Mouse (Mus musculus) urinary bladder, adult 2 months (tissue): ENCODE data around the gene Chrm3. TPM values are rescaled to one million over a fixed set of nuclear protein-coding genes. Genes with fewer than 3 reads are reported as not detected.
A peak's percentile ranks its signal among the peaks of the same experiment; 100 is the strongest.
"Not testable (repeated sequence)": the region's sequence is repeated elsewhere in the genome, so short reads cannot be mapped to it uniquely, and the experiment has no call there.

Source experiments
- DNase-seq: peaks from one replicate; pipeline ENCODE4 v3.0.0; 2022; ENCODE audit warnings: low spot score
- polyA plus RNA-seq: library from polyadenylated mRNA; depleted of rRNA; stranded (reverse); fragments of >200 nt; gene quantifications from 2 replicates; pipeline ENCODE4 v1.2.3, GENCODE M21; 2012; rRNA removed

Chrm3 gene
- 18.8 and 25.5 TPM in 2 replicates for polyA plus RNA-seq

DNA sequence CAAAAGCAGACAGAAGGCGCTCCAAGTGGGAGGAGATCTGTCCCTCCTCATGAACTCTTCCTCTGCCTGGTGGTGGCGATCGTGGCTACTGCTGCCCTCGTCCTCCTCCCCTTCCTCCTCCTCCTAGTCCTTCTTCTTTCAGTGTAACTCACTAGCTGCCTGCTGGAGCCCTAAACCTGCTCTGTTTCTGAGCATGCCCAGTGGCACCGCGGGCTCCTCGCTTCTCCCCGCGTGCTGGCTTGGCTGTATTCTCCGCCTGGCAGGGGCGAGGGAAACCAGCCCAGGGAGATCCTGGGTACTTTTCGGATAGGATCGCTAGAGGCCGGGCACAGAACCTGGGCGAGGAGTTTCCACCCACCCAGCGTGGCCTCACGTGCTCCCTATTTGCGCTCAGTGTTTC is at the start of gene Chrm3:
Gene Chrm3 (minus strand): TSS at position 71 of the 400 bp plus-strand sequence.
- DNase-seq = peak; percentile 30

DNA sequence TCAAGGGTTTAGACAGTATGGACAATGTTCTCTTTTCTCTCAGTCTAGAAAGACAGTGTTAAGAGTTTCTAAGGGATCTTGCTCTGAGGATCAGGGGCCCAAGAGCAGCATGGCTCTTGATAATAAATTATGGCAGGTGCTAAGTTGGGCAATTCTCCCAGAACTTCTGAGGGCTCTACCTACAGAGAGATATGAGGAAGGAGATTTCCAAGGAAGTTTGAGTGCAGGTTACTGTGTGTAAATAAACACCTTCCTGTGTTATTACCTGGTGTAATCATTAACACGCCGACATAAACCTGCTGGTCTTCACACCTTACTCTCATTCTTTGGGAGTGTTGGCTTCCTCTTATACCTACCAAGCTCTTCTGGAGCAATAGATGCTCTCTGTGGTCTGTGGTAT is 33.7 kb upstream of the Chrm3 start:
- no peak for DNase-seq

DNA sequence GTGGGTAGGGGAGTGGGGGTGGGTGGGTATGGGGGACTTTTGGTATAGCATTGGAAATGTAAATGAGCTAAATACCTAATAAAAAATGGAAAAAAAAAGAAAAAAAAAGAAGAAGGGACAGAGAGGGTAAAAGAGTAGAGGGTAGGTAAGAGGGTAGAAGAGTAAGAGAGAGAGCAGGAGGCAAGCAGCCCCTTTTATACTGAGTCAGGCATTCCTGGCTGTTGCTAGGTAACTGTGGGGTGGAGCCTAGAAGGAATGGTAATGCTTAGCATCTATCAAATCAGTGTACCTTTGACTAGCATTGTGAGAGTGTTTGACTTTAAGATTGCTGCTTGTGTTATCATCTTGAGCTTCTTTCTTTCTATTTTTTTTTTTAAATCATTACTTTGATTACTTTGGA is 14.8 kb upstream of the Chrm3 start:
- DNase-seq = not testable (repeated sequence)

DNA sequence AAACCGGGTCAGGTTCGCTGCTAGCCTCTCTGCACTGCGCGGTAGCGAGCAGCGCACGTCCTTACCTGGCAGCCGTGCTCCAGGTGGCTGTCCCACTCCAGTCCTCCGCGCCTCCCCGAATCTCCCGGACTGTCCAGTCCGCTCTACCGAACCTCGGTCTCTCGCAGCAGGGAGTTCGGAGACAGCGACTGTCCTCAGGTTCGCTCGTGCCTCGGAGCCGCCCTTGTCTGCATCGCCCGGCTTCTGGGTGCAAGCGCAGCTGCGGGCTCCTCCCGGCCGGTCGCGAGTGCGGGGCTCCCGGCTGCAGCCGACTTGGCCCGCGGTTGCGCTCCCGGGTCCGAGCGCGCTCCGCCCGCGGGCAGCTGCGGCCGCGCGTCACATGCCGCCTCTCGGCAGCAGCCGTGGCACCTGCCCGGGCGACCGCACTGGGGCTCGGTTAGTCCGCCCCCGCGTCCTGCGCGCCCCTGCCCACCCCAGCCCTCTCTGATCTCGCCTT is 400 bp downstream of the Chrm3 start:
- DNase-seq = no peak

DNA sequence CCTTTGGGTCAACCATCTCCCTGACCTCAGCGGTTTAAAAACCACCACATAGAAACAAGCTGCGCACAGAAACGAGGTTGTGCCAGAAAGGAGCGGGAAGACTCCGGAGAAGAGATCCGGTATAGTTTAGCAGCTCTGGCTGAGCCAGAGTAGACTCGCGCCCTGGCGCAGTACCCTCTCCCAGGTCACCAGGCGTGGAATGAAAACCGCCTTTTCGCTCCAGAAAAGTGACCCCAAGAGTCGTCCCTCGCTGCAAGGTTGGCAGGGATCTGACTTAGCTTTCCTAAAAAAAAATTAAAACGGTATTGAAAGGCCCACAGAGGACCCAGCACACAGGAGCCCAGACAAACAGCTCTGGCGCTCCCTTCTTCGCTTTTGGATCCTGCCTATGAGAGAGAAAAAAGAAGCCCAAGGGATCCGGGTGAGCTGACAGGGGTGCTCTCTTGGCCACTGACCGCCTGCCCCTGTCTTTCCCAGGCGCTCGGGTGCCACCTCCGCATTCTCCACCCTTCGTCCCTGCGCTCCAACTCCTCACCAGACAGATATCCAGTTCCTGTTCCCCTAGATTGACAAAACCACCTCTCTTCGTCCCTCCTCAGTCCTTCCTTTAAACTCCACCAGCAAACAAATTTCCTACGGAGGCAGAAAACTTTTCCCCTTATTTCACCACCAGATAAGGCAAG is 990 bp downstream of the Chrm3 start:
- no peak for DNase-seq

DNA sequence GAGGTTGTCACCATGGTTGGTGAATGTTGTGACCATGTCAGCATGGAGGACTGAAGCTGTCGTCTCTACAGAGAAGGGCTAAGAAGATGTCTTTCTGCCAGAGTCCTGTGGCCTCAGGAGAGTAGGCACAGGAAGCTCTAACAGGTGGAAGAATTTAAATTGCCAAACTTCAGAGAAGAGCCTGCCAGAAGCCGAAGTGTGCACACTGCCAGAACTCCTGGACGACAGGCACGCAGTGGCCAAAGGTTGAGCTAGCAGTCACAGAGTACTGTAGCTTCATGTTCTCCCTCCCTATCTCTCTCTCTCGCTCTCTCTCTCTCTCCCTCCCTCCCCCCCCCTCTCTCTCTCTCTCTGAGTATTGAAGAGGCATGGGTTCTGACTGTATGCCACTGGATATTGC is 4.9 kb downstream of the Chrm3 start:
- DNase-seq = no peak

DNA sequence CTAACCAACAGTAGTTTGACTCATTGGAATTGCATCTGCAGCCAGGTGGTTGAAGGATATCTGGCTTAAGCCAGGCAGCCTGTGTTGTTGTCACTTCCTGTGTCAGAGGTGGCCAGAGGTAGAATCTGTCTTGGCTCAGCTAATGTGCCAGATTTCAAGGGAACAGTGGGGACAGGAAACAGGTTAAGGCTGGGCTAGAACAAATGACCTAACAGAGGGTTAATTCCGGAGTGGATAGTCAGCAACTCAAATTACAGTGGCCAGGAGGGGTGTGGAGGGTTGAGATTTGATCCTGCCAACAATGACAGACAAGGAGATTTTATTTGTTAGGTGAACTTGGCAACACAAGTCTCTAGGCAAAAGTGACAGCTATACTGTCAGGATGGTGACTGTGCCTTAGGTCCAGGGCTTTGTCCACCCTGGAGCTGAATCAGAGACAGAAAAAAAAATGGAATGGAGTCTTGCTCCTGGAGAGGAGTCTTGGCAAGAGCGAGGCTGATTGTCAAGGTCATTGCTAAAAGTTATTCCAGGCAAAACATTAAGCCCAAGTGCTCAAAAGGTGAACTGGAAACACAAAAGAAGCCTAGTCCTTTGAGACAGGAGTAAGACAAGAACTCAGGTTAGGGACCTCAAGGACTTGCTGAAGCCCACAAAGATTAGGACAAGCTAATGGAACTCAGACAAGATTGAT is 5.6 kb downstream of the Chrm3 start:
- no peak for DNase-seq

DNA sequence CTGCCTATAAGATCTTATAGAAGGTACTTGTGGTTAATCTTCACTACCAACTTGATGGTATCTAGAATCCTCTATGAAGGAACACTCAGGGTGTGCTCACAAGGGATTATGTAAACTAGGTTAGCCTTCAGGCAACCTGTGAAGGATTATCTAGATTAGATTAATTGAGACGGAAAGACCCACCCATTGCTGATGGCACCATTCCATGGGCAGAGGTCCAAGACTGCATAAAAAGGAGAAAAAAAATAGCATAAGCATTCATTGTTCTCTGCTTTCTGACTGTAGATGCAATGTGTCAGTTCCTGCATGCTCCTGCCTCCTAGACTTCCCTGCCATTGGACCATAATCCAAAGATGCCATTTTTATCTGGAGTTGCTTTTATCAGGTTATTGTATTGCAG is 8.5 kb downstream of the Chrm3 start:
- no peak for DNase-seq

DNA sequence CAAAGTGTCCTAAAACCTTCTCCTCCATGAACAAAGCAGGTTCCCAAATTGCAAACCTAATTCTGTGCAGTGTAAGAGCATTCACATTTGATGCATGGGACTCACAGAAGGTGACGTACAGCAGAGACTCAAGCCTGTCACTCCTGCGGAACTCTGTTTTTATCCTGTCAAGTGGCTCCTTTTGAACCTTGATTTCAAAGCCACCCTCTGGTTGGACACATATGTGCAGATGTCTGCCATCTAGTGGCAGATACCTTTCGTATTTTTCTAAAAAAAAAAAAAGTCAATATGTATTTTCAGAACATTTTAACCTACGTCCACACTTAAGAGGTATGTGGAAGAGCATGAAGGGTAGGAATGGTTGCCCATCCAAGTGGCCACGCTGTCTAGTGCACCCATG is 16.3 kb downstream of the Chrm3 start:
- DNase-seq = no peak

DNA sequence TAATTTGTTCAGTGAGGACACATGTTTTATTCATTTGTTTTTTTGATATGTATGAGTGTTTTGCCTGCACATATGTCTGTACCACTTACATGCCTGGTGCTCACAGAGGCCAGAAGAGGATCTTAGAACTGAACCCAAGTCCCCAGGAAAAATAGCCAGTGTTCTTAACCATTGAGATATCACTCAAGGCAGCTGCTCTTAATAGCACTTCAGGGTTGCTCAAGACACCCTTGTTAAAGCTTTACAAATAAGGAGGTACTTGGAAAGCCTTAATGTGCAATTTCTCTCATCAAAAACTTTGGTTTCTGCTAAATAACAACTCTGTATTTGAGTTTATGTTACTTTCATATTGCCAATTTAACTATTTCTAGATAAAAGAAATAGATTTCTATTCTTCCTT is 25.1 kb downstream of the Chrm3 start:
- DNase-seq = no peak

DNA sequence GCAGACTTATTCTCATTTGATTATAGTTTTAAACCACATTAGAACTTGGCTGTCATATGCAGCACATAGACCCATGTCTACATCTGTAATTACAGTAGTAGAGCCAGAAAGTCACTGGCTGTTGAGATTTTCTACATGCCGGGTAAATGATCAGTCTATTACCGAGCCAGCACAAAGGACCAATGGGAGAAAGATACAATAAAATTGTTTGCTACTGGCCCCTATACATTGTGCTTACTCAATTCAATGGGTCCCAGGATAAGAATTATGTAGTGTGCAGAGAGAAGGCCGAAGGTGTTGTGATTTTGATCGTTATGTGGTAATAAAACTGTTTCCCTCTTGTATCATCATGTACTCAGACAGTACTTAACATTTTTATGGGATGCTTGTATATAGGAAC is 27.9 kb downstream of the Chrm3 start:
- no peak for DNase-seq

DNA sequence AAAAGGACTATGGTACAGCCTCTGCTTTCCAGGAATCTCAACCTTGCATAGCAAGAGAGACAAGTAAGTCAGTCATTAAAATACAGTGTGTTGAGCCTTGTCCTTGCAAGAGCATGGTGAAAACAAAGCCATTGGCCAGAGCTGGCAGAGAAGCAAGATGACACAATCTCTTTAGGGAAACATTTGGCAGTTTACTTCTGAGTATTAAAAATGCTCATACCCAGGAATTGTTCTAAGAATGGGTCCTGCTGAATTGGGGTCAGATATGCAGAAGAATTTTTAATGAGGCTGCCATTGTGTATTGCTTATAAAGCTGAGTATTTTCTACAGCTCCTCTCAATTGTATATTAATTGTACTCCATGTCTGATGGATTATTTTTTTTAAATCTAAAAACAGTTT is 50.8 kb downstream of the Chrm3 start:
- no peak for DNase-seq

DNA sequence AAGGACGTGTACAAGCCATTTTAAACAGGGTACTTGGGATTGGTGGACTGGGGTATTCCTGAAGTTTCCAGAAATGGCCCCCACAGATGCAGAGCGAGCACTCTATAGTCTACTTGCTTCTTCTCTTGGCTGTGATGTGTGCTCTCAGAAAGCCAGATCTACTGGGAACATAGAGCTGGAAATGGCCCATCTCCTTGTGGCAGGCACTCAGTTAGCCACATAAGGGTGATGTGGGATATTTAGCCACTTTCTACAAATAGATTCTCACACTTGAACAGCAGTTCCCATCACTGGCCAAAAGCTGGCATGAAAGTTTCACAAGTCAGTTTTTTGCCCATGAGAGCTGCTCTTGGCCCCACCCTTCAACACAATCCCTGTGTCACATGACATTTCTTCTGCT is 65.5 kb downstream of the Chrm3 start:
- DNase-seq = no peak

DNA sequence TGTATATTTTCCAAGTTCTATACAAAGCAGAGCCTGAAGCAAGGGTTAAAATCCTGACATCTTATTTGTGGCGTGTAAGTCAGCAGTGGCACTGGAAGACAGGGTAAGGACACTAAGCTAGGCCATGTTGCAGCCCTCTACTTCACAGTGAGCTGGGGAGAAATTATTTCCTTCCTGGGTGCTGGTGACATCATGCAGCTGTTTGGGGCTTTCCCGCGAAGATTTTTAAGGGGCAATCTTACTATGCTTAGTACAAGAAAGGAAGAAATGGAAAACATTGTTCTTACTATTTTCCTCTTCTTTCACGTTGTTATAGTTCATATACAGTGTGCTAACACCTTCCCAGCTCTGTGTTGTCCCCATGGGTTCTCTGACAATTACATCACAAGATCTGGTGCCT is 76.3 kb downstream of the Chrm3 start:
- no peak for DNase-seq

DNA sequence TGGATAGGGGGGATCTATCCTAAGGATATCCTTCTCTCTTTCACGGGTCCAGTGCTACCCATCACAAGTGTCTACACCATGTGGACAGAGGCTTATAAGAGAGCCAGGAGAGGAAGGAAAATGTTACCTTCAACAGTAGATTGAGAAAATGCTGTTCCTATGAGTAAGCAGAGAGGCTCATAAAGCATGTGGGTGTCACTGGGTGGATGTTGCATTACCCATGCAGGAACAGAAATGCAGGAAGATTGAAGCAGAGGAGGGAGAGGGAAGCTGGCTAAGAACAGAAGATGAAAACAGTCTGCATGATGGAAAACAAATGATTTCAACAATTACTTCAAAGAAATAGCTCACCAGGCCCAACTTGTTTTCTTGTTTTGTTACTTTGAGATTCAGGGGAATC is 85.7 kb downstream of the Chrm3 start:
- no peak for DNase-seq

DNA sequence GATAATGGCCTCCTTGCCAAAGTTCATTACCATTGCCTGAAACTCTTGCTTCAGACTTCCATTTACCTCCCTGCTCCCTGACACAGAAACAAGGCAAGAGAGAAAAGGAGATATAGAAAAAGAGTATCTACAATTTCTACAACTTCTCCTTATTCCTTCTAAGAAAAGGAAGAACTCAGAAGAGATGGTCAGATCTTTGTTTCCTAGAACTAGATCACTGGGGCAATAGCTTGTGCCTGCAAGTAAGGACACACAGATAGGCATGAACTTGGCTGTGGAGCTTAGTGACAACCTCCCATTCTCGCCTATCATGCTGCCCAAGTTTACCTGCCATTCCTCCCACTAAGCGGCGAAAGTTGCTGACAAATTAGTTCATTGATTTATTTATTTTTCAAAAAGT is 96.9 kb downstream of the Chrm3 start:
- DNase-seq = no peak

DNA sequence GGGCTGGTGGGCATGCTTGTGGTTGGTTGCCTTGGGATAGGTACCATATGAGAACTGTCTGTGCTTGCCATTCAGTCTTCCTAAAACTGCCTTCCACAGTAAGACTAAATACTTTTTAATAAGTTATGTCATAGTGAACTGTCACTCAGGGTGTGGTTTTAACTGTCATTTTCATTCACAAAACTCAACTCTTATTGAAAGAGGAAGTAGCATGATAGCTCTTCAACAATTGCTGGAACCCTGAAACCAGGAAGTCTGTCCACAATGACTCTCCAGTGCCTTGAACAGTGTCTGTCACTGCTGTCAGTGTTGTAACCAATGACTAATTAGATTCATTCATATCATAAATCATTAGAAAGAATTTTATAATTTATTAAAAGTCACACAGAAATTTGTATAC is 107.6 kb downstream of the Chrm3 start:
- DNase-seq = no peak

DNA sequence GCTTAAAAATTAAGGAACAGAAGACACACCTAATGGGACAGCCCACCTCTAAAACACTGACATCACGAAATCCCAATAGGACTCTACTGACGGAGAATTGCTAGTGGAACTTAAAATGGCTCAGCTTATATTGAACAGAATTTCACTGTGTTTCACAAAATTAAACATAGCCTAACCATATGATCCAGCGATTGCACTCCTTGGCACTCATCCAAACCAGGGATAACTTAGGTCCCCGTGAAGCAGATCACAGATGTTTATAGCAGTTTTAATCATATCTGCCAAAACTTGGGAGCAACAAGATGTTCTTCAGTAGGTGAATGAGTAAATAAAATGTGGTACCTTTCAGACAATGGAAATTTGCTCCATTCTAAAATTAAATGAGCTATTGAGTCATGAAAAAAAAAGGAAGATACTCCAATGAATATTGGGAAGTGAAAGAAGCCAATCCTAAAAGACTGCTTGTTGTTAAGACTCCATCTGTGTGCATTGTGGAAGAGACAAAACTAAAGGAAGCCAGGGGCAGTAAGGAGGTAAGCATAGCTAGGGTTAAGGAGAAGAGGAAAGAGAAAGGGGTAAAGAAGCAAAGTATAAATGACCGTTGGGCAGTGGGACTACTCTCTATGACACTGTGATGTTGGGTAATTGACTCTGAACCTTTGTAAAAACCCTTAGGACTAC is 109.0 kb downstream of the Chrm3 start:
- no peak for DNase-seq

DNA sequence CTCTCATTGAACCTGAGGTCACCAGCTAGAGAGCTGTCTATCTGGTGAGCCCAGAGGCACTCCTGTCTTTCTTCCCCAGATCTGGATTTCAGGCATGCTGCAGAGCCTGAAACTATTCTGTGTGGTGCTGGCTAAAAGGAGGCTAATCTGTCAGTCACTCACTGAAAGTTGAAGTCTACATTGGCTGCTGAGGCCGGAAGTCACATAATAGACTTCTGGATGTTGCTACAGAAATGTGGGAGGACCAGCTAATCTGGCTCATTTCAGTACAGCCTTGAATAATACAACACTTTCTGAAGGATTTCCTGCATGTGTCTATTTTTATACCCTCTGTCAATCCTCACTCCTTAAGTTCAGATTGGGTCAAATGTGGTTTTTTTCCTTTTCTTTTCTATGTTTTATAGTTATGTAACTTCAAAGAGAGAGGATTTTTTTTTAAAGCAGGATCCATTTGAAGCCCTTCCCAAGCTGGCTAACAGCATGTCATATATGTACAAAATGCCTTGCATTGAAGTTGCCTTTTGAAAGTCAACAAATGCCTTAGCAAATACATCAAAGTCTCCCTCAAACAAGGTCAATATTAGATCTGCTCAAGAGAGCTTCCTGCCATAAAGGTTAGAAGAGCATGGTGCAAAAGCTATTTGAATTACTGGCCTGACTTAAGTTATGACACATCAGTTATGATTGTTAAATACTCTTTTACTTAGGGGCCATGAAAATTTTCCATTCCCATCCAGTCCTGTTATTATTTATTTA is 116.2 kb downstream of the Chrm3 start:
- DNase-seq = no peak

DNA sequence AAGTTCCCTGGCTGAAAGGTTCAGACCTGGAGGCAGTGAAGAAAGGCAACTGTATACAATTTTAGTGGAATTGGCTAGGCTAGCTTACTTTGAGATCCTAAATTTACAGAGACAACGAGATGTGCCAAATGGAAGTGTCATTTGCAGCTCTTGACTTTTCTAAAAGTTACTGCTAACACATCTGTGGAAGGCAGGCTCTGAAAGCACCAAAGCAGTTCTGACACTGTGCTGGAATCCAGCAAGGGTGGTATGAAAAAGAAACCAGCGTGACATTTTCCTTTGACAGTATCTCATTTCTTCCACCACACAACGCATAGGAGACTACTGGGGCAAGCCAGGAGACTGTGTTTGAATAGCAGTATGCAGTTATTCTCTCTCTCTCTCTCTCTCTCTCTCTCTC is 120.4 kb downstream of the Chrm3 start:
- no peak for DNase-seq

DNA sequence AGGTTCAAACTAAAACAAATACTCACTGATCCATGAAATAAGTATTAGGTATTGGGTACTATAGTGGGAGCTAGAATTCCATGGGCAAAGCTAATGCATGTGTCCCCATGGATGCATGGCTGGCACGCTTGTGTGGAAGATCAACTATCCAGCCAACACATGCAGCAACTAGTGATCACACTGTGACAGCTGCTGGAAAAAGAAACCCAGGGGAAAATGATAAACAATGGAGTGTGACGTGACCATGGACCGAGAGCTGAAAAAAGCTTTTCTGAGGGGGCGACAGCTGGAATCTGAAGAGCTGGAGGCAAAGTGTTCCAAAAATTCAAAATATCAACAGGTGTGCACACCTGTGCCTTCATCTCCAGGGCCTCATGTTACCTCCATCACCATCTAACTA is 120.8 kb downstream of the Chrm3 start:
- no peak for DNase-seq

DNA sequence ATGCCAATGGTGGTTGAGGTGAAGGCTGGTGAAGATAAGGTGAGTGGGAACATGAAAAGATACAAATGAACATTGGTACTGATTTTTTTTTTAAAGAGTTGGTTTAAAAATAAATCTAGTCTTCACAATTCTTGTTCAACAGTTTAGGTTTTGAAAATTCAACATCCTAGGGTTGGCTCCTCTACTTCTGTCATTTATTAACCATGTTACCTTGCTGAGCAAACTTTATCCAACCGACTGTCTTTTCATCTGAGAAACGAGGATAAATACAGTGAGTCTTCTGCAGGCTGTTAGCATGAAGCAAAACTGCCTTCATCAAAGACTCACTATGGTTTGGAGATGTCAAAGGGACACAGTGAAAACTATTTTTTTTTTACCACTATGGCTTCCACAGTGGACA is 123.0 kb downstream of the Chrm3 start:
- DNase-seq = no peak
